Mouse (Mus musculus): ENCODE results near the gene Foxp1. TPM values are rescaled to one million over a fixed set of nuclear protein-coding genes. Genes with fewer than 3 reads are reported as not detected.

The Foxp1 gene
- polyA plus RNA-seq, 1 experiment from 2014 or later = 45.3 TPM

GRCm38 (mm10) chr6:99484884-99485216, 37.7 kb downstream of the Foxp1 start:
- 4% methylated on average over 8 of the region's 8 CpGs for WGBS

GRCm38 (mm10) chr6:99484197-99484725, 38.3 kb downstream of the Foxp1 start:
- peak overlapping the region; percentile 63; the same call in 1 of the 2 replicates for H3K4me2 ChIP-seq (replicated peaks; ENCODE audit: low read depth)
- H3K36me3 ChIP-seq (ENCODE audit: control insufficient read depth, insufficient read depth) = no peaks in the 10 kb centered on the region
- 66% methylated on average over 7 of the region's 7 CpGs for WGBS
- no peaks in the 10 kb centered on the region for H3K27me3 ChIP-seq (replicated peaks; ENCODE audit: control insufficient read depth, insufficient read depth, low read length)
- peak; percentile 34; the same call in 1 of the 2 replicates for ATAC-seq
- no peaks in the 10 kb centered on the region for H3K9me3 ChIP-seq (ENCODE audit: control insufficient read depth)
- H3K4me3 ChIP-seq (ENCODE audit: low read depth, low read length) = no peak overlapping the region
- no peak for TF ChIP-seq CTCF (IDR thresholded peaks at IDR 0.05; ENCODE audit: low read depth)
- no peak overlapping the region for H3K9ac ChIP-seq (ENCODE audit: low read depth, low read length)
- peaks cover 14% of the 10 kb centered on the region for H3K4me1 ChIP-seq (replicated peaks; ENCODE audit: control insufficient read depth, insufficient read depth, low read length)
- no peak overlapping the region for H3K27ac ChIP-seq (ENCODE audit: low read depth, low read length)

More at GRCm38 (mm10) chr6:99484884-99485216, 37.7 kb downstream of the Foxp1 start:
- Histone ChIP-seq H3K27ac (ENCODE audit: low read depth, low read length) (peak overlapping the region; percentile 83), H3K36me3 (ENCODE audit: control insufficient read depth, insufficient read depth) (no peaks in the 10 kb centered on the region), H3K4me3 (ENCODE audit: low read depth, low read length) (peak overlapping the region; percentile 9; the same call in 1 of the 2 replicates), H3K9me3 (ENCODE audit: control insufficient read depth) (no peaks in the 10 kb centered on the region), H3K9ac (ENCODE audit: low read depth, low read length) (no peak overlapping the region; the same call in 1 of the 2 replicates), H3K4me1 (replicated peaks; ENCODE audit: control insufficient read depth, insufficient read depth, low read length) (peaks cover 14% of the 10 kb centered on the region), H3K4me2 (replicated peaks; ENCODE audit: low read depth) (peak overlapping the region; percentile 63), H3K27me3 (replicated peaks; ENCODE audit: control insufficient read depth, insufficient read depth, low read length) (no peaks in the 10 kb centered on the region)
- no peak for TF ChIP-seq CTCF (IDR thresholded peaks at IDR 0.05; ENCODE audit: low read depth)
- peak; percentile 61 for ATAC-seq

- Histone ChIP-seq H3K4me2 (replicated peaks; ENCODE audit: low read depth) (no peak overlapping the region), H3K4me3 (ENCODE audit: low read depth, low read length) (no peak overlapping the region), H3K9me3 (ENCODE audit: control insufficient read depth) (no peaks in the 10 kb centered on the region), H3K4me1 (replicated peaks; ENCODE audit: control insufficient read depth, insufficient read depth, low read length) (peaks cover 14% of the 10 kb centered on the region), H3K27ac (ENCODE audit: low read depth, low read length) (no peak overlapping the region), H3K9ac (ENCODE audit: low read depth, low read length) (no peak overlapping the region), H3K27me3 (replicated peaks; ENCODE audit: control insufficient read depth, insufficient read depth, low read length) (no peaks in the 10 kb centered on the region), H3K36me3 (ENCODE audit: control insufficient read depth, insufficient read depth) (no peaks in the 10 kb centered on the region)
- no peak for ATAC-seq
- WGBS = 73% methylated on average over 10 of the region's 10 CpGs
- TF ChIP-seq CTCF (IDR thresholded peaks at IDR 0.05; ENCODE audit: low read depth) = no peak
Measured at GRCm38 (mm10) chr6:99483556-99483955, 39.0 kb downstream of the Foxp1 start.

- WGBS = 62% methylated on average over 7 of the region's 7 CpGs
Measured at GRCm38 (mm10) chr6:99481568-99481967, 41.0 kb downstream of the Foxp1 start.

GRCm38 (mm10) chr6:99478873-99479650, 43.5 kb downstream of the Foxp1 start:
- WGBS = 92% methylated on average over 13 of the region's 13 CpGs
- TF ChIP-seq CTCF (IDR thresholded peaks at IDR 0.05; ENCODE audit: low read depth) = no peak

More at GRCm38 (mm10) chr6:99481568-99481967, 41.0 kb downstream of the Foxp1 start:
- H3K4me3 ChIP-seq (ENCODE audit: low read depth, low read length) = no peak overlapping the region
- H3K27ac ChIP-seq (ENCODE audit: low read depth, low read length) = no peak overlapping the region
- H3K27me3 ChIP-seq (replicated peaks; ENCODE audit: control insufficient read depth, insufficient read depth, low read length) = no peaks in the 10 kb centered on the region
- H3K9ac ChIP-seq (ENCODE audit: low read depth, low read length) = no peak overlapping the region
- H3K4me1 ChIP-seq (replicated peaks; ENCODE audit: control insufficient read depth, insufficient read depth, low read length) = peaks cover 9% of the 10 kb centered on the region; the same call in 1 of the 2 replicates
- no peak overlapping the region for H3K4me2 ChIP-seq (replicated peaks; ENCODE audit: low read depth)
- H3K36me3 ChIP-seq (ENCODE audit: control insufficient read depth, insufficient read depth) = 0 out of 2 replicates have a peak, but pooled peaks cover 4% of the 10 kb centered on the region
- H3K9me3 ChIP-seq (ENCODE audit: control insufficient read depth) = no peaks in the 10 kb centered on the region
- ATAC-seq = no peak
- TF ChIP-seq CTCF (IDR thresholded peaks at IDR 0.05; ENCODE audit: low read depth) = no peak

GRCm38 (mm10) chr6:99475040-99475439, 47.5 kb downstream of the Foxp1 start:
- Histone ChIP-seq H3K27ac (ENCODE audit: low read depth, low read length) (no peak overlapping the region), H3K9me3 (ENCODE audit: control insufficient read depth) (no peaks in the 10 kb centered on the region), H3K9ac (ENCODE audit: low read depth, low read length) (no peak overlapping the region), H3K4me3 (ENCODE audit: low read depth, low read length) (no peak overlapping the region), H3K4me1 (replicated peaks; ENCODE audit: control insufficient read depth, insufficient read depth, low read length) (peaks cover 2% of the 10 kb centered on the region; the same call in 1 of the 2 replicates), H3K4me2 (replicated peaks; ENCODE audit: low read depth) (no peak overlapping the region), H3K36me3 (ENCODE audit: control insufficient read depth, insufficient read depth) (0 out of 2 replicates have a peak, but pooled peaks cover 4% of the 10 kb centered on the region), H3K27me3 (replicated peaks; ENCODE audit: control insufficient read depth, insufficient read depth, low read length) (no peaks in the 10 kb centered on the region)
- no peak for ATAC-seq
- WGBS = 75% methylated on average over 9 of the region's 9 CpGs
- no peak for TF ChIP-seq CTCF (IDR thresholded peaks at IDR 0.05; ENCODE audit: low read depth)

More at GRCm38 (mm10) chr6:99478873-99479650, 43.5 kb downstream of the Foxp1 start:
- Histone ChIP-seq H3K27me3 (replicated peaks; ENCODE audit: control insufficient read depth, insufficient read depth, low read length) (no peaks in the 10 kb centered on the region), H3K9ac (ENCODE audit: low read depth, low read length) (no peak overlapping the region), H3K9me3 (ENCODE audit: control insufficient read depth) (no peaks in the 10 kb centered on the region), H3K4me3 (ENCODE audit: low read depth, low read length) (no peak overlapping the region), H3K4me2 (replicated peaks; ENCODE audit: low read depth) (no peak overlapping the region), H3K4me1 (replicated peaks; ENCODE audit: control insufficient read depth, insufficient read depth, low read length) (no peaks in the 10 kb centered on the region), H3K27ac (ENCODE audit: low read depth, low read length) (no peak overlapping the region), H3K36me3 (ENCODE audit: control insufficient read depth, insufficient read depth) (0 out of 2 replicates have a peak, but pooled peaks cover 4% of the 10 kb centered on the region)
- ATAC-seq = no peak

Data from intestine, postnatal 0 days (tissue).